Comparison of ENCODE assay signal across 15 mouse cellular contexts in the genomic region with DNA sequence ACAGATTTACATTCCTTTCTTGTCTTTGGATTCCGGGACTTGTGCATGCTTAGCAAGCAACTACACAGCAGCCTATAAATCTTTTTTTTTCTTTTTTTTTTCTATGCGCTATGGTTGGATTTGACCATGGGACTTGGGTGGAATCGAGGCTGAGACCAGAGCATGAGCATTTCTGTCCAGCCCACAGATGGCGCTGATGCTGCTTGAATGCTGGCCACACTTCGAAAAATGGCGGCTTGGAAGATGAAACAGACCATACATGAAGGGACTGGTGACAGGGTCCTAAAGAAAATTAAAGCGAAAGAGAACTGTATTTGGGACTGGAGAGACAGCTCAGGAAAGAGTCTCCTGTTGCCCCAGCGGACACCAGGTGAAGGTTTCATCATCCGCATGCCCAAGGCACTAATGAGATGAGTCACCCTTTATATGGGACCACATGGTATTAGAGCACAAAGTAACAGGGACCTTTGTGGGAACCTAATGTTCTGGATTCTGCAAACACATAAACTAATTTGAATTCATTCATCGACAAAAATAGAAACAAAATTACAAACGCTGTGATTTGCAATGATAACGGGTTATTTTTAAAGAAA. TPM values are rescaled to one million over a fixed set of nuclear protein-coding genes. Genes with fewer than 3 reads are reported as not detected.
DNase-seq lines count a peak whose midpoint lies in the region; ATAC-seq and TF ChIP-seq lines count a peak whose summit lies in the region.
"Had no signal": no experiment of that assay in that cellular context is flagged by ENCODE, and none has a peak within 500 bp of the region (broad histone marks: within the 10 kb centered on the region; RNA-seq: fewer than 3 reads in every experiment).

No protein-coding gene starts in this region.

- H3K4me3 ChIP-seq in liver, embryonic 14.5 days (ENCODE audit: insufficient read depth in 1 of 2, low read depth in 2 of 2, low read length in 2 of 2): no peak overlapping the region
- no peak overlapping the region for H3K4me3 ChIP-seq in liver, embryonic 11.5 days (ENCODE audit: low read depth, low read length)
- H3K4me3 ChIP-seq: embryonic facial prominence, embryonic 13.5 days; gastrocnemius, adult 2 months; heart, embryonic 10.5 days had no signal

- no peaks in the 10 kb centered on the region for H3K36me3 ChIP-seq in liver, embryonic 14.5 days (replicated peaks; ENCODE audit: control insufficient read depth, insufficient read depth, low read depth)
- H3K36me3 ChIP-seq in liver, embryonic 11.5 days (ENCODE audit: control insufficient read depth, insufficient read depth, low read length): no peaks in the 10 kb centered on the region
- H3K36me3 ChIP-seq: heart, embryonic 10.5 days had no signal

- no peak for DNase-seq in liver, embryonic 14.5 days (ENCODE audit: low read depth in 3 of 3, low spot score in 3 of 3)
- no peak for DNase-seq in liver, embryonic 11.5 days (ENCODE audit: low spot score)
- DNase-seq in CD4-positive helper T cell, adult 2 months (ENCODE audit: low read depth, low spot score): peak; percentile 43
- DNase-seq in ES-CJ7 (ENCODE audit: low read depth, low spot score): peak; percentile 64
- no peak for DNase-seq in yolk sac, embryonic 10.5 days (ENCODE audit: low spot score)
- DNase-seq in testis, postnatal 14 days (ENCODE audit: low spot score): no peak
- no peak for DNase-seq in frontal cortex, postnatal 10 days (ENCODE audit: low spot score in 2 of 2)
- DNase-seq: adrenal gland, adult 2 months; cerebellum, postnatal 25 days; gastrocnemius, adult 2 months; kidney, adult 11 months; lung, embryonic 14.5 days had no signal

- H3K9ac ChIP-seq in liver, embryonic 14.5 days (replicated peaks): no peak overlapping the region
- no peak overlapping the region for H3K9ac ChIP-seq in liver, embryonic 11.5 days (ENCODE audit: low read depth, low read length)
- H3K9ac ChIP-seq: embryonic facial prominence, embryonic 13.5 days; lung, embryonic 14.5 days had no signal

- no peak for ATAC-seq in liver, embryonic 14.5 days (ENCODE audit: insufficient read depth)
- ATAC-seq in liver, embryonic 11.5 days (replicated peaks; ENCODE audit: low FRiP score): no peak
- peak; percentile 54 for ATAC-seq in inflammation-experienced regulatory T-cells, adult 6 months

- TF ChIP-seq EP300 in liver, embryonic 14.5 days (IDR thresholded peaks at IDR 0.05; ENCODE audit: low read depth): no peak

- H3K27ac ChIP-seq in liver, embryonic 14.5 days: no peak overlapping the region
- no peak overlapping the region for H3K27ac ChIP-seq in liver, embryonic 11.5 days (ENCODE audit: low read depth, low read length)
- H3K27ac ChIP-seq: embryonic facial prominence, embryonic 13.5 days; gastrocnemius, adult 2 months; heart, embryonic 10.5 days had no signal

- no peaks in the 10 kb centered on the region for H3K9me3 ChIP-seq in liver, embryonic 14.5 days (ENCODE audit: control insufficient read depth, low read length)
- H3K9me3 ChIP-seq in liver, embryonic 11.5 days (ENCODE audit: control insufficient read depth, low read length): no peaks in the 10 kb centered on the region
- H3K9me3 ChIP-seq: embryonic facial prominence, embryonic 13.5 days; heart, embryonic 10.5 days had no signal

- H3K27me3 ChIP-seq in liver, embryonic 14.5 days (ENCODE audit: control insufficient read depth, insufficient read depth, low read length): no peaks in the 10 kb centered on the region
- H3K27me3 ChIP-seq in liver, embryonic 11.5 days (replicated peaks; ENCODE audit: control insufficient read depth, insufficient read depth, low read length): no peaks in the 10 kb centered on the region
- H3K27me3 ChIP-seq: embryonic facial prominence, embryonic 13.5 days had no signal

- TF ChIP-seq CTCF in liver, embryonic 14.5 days (IDR thresholded peaks at IDR 0.05; ENCODE audit: low read depth): peak; percentile 34

- H3K4me2 ChIP-seq in liver, embryonic 14.5 days (ENCODE audit: low read depth): no peak overlapping the region
- H3K4me2 ChIP-seq in liver, embryonic 11.5 days: no peak overlapping the region
- H3K4me2 ChIP-seq: embryonic facial prominence, embryonic 13.5 days; lung, embryonic 14.5 days had no signal

- 0 out of 4 replicates have a peak, but pooled peaks cover 0 to 2% of the 10 kb centered on the region in 2 experiments for H3K4me1 ChIP-seq in liver, embryonic 14.5 days (replicated peaks; ENCODE audit: control insufficient read depth in 2 of 2, insufficient read depth in 2 of 2, low read length in 1 of 2)
- H3K4me1 ChIP-seq in liver, embryonic 11.5 days (replicated peaks; ENCODE audit: control insufficient read depth, insufficient read depth, low read length): no peaks in the 10 kb centered on the region
- H3K4me1 ChIP-seq: embryonic facial prominence, embryonic 13.5 days; heart, embryonic 10.5 days had no signal

- WGBS in liver, embryonic 14.5 days (ENCODE audit: insufficient replicate concordance): 75% methylated on average over 12 of the region's 12 CpGs
- 86% methylated on average over 12 of the region's 12 CpGs for WGBS in liver, embryonic 11.5 days

RNA-seq across cellular contexts. Expression of a gene that starts 9.8 kb away (rescaled TPM):
- polyA plus RNA-seq in liver, embryonic 14.5 days (2012; rRNA removed): 0.22 and 0.37 TPM in 2 replicates
- polyA plus RNA-seq in liver, embryonic 14.5 days (2014; fragmentation: Nextera tagmentation; extraction: Ambion mirVana): 0.14 TPM in 1 of 2 replicates, not detected in the other
- 1.8 and 2.7 TPM in 2 replicates for polyA plus RNA-seq in liver, embryonic 11.5 days (2014; fragmentation: Nextera tagmentation; extraction: Ambion mirVana)
- 1 to 10 TPM; 1.6 to 2.1 (median 1.9) TPM for polyA plus RNA-seq in inflammation-experienced regulatory T-cells, adult 6 months (2017; shearing (Covaris generic))

Comparison
In these comparisons a context has a peak if more than half of its experiments do, and no peak if none do; other contexts are left out.
1. DNase-seq: peak in CD4-positive helper T cell, adult 2 months (single experiment) and ES-CJ7 (single experiment); none in liver, embryonic 14.5 days (0 of 3), liver, embryonic 11.5 days (single experiment), yolk sac, embryonic 10.5 days (single experiment), testis, postnatal 14 days (single experiment) and frontal cortex, postnatal 10 days (0 of 2).